Mouse (Mus musculus): ENCODE results near the gene Sh2d6. TPM values are rescaled to one million over a fixed set of nuclear protein-coding genes. Genes with fewer than 3 reads are reported as not detected.

Gene Sh2d6
- total RNA-seq, 2 experiments from 2014 or later = not detected

- ATAC-seq (replicated peaks; ENCODE audit: low FRiP score, low TSS enrichment, poor library complexity, severe bottlenecking) = 0 out of 2 replicates have a peak, but pooled peaks have one; percentile 30
Observed at GRCm38 (mm10) chr6:72473264-72474041, 48.1 kb downstream of the Sh2d6 start.

- no peak for ATAC-seq (replicated peaks; ENCODE audit: low FRiP score, low TSS enrichment, poor library complexity, severe bottlenecking)
Observed at GRCm38 (mm10) chr6:72466171-72466570, 55.3 kb downstream of the Sh2d6 start.

- no peak for ATAC-seq (replicated peaks; ENCODE audit: low FRiP score, low TSS enrichment, poor library complexity, severe bottlenecking)
Observed at GRCm38 (mm10) chr6:72465361-72466157, 55.9 kb downstream of the Sh2d6 start.

Other genes starting within 250 kb of the Sh2d6 start
- gene Sftpb, start 217.1 kb downstream of the Sh2d6 start, total RNA-seq (2014; fragmentation: Nextera tagmentation) = not detected in 2 replicates
- gene Sftpb, start 217.1 kb downstream of the Sh2d6 start, total RNA-seq (2017) = not detected in 2 replicates
- gene Usp39, start 176.5 kb downstream of the Sh2d6 start, total RNA-seq (2014; fragmentation: Nextera tagmentation) = 66.8 and 72.5 TPM in 2 replicates
- gene Usp39, start 176.5 kb downstream of the Sh2d6 start, total RNA-seq (2017) = 121 and 147 TPM in 2 replicates
- 28.5 and 31.0 TPM in 2 replicates for gene 0610030E20Rik, start 174.4 kb downstream of the Sh2d6 start, total RNA-seq (2014; fragmentation: Nextera tagmentation)
- gene 0610030E20Rik, start 174.4 kb downstream of the Sh2d6 start, total RNA-seq (2017) = 15.2 and 16.6 TPM in 2 replicates
- gene Tmem150a, start 166.3 kb downstream of the Sh2d6 start, total RNA-seq (2014; fragmentation: Nextera tagmentation) = 0.92 and 5.0 TPM in 2 replicates
- not detected in 2 replicates for gene Tmem150a, start 166.3 kb downstream of the Sh2d6 start, total RNA-seq (2017)
- 82.6 and 91.5 TPM in 2 replicates for gene Rnf181, start 154.8 kb downstream of the Sh2d6 start, total RNA-seq (2014; fragmentation: Nextera tagmentation)
- gene Rnf181, start 154.8 kb downstream of the Sh2d6 start, total RNA-seq (2017) = 34.8 and 55.5 TPM in 2 replicates
- gene Vamp5, start 141.2 kb downstream of the Sh2d6 start, total RNA-seq (2014; fragmentation: Nextera tagmentation) = 420 and 424 TPM in 2 replicates
- 125 and 132 TPM in 2 replicates for gene Vamp5, start 141.2 kb downstream of the Sh2d6 start, total RNA-seq (2017)
- gene Vamp8, start 131.0 kb downstream of the Sh2d6 start, total RNA-seq (2014; fragmentation: Nextera tagmentation) = 225 and 320 TPM in 2 replicates
- gene Vamp8, start 131.0 kb downstream of the Sh2d6 start, total RNA-seq (2017) = 240 and 305 TPM in 2 replicates
- 8.6 and 11.3 TPM in 2 replicates for gene Ggcx, start 107.4 kb downstream of the Sh2d6 start, total RNA-seq (2014; fragmentation: Nextera tagmentation)
- 3.7 and 11.2 TPM in 2 replicates for gene Ggcx, start 107.4 kb downstream of the Sh2d6 start, total RNA-seq (2017)
- gene Mat2a, start 82.1 kb downstream of the Sh2d6 start, total RNA-seq (2014; fragmentation: Nextera tagmentation) = 555 and 732 TPM in 2 replicates
- gene Mat2a, start 82.1 kb downstream of the Sh2d6 start, total RNA-seq (2017) = 235 and 332 TPM in 2 replicates
- 23.7 and 36.7 TPM in 2 replicates for gene Capg, start 22.7 kb upstream of the Sh2d6 start, total RNA-seq (2014; fragmentation: Nextera tagmentation)
- 37.9 and 39.3 TPM in 2 replicates for gene Capg, start 22.7 kb upstream of the Sh2d6 start, total RNA-seq (2017)
- 16.2 and 17.0 TPM in 2 replicates for gene Elmod3, start 76.7 kb upstream of the Sh2d6 start, total RNA-seq (2014; fragmentation: Nextera tagmentation)
- 6.6 and 8.1 TPM in 2 replicates for gene Elmod3, start 76.7 kb upstream of the Sh2d6 start, total RNA-seq (2017)
- 20.0 and 24.3 TPM in 2 replicates for gene Retsat, start 76.8 kb upstream of the Sh2d6 start, total RNA-seq (2014; fragmentation: Nextera tagmentation)
- 11.2 and 15.6 TPM in 2 replicates for gene Retsat, start 76.8 kb upstream of the Sh2d6 start, total RNA-seq (2017)
- 22.6 and 29.3 TPM in 2 replicates for gene Tgoln1, start 95.3 kb upstream of the Sh2d6 start, total RNA-seq (2014; fragmentation: Nextera tagmentation)
- 51.4 and 64.7 TPM in 2 replicates for gene Tgoln1, start 95.3 kb upstream of the Sh2d6 start, total RNA-seq (2017)

Measured in megakaryocyte-erythroid progenitor cell, adult 5-6 weeks (primary cell).